Mouse (Mus musculus) right cerebral cortex, postnatal 10 days (tissue): ENCODE data around the gene Gfy.

Source experiments
- DNase-seq, 2 experiments: peaks; one replicate each; pipeline ENCODE4 v3.0.0; 2021; ENCODE audit warnings: low spot score in 2 of 2

Gene Gfy

GRCm38 (mm10) chr7:45128624-45129246 lies 50.6 kb downstream of the Gfy start, which contains the start of gene Rpl13a:
Rpl13a (minus strand) TSS chr7:45128761.
- peak; percentile 99 to 100 for DNase-seq

- DNase-seq = no peak
Measured at GRCm38 (mm10) chr7:45127700-45128224, 51.6 kb downstream of the Gfy start.

GRCm38 (mm10) chr7:45126844-45127699 lies 52.3 kb downstream of the Gfy start:
- DNase-seq = peak in 1 of 2 experiments; percentile 27
